Mouse (Mus musculus) frontal cortex, adult (tissue): ENCODE results near the gene Pax8.
A peak's percentile ranks its signal among the peaks of the same experiment; 100 is the strongest.

Experiments used
- ATAC-seq: cut with Nextera tagmentation; 2 replicates; pipeline ENCODE4 v1.9.2; 2017; ENCODE audit warnings: mild to moderate bottlenecking, moderate library complexity, mixed read lengths; ENCODE audit not compliant: low TSS enrichment

The Pax8 gene

DNA sequence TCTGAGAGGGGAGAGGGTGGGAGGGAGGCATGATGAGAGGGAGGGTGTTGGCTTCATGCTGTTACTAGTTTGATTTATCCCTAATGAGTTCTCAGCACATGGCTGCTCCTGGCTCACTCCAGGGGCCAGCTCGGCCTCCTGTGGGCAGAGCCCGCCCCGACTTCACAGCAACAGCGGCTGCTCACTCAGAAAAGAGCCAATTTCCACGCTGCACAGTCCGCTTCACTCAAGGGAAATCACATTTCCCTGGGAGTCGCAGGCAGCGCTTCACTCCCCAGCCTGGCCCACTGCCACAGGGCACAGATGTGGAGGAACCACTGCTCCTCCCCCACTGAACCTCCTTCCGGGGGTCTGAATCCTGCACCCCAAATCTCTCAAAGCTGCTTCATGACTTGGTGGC lies 58.7 kb downstream of the Pax8 start:
- no peak for ATAC-seq

GRCm38 (mm10) chr2:24413677-24414076 lies 61.7 kb downstream of the Pax8 start:
- ATAC-seq: no peak

GRCm38 (mm10) chr2:24413172-24413571 lies 62.2 kb downstream of the Pax8 start:
- no peak for ATAC-seq

DNA sequence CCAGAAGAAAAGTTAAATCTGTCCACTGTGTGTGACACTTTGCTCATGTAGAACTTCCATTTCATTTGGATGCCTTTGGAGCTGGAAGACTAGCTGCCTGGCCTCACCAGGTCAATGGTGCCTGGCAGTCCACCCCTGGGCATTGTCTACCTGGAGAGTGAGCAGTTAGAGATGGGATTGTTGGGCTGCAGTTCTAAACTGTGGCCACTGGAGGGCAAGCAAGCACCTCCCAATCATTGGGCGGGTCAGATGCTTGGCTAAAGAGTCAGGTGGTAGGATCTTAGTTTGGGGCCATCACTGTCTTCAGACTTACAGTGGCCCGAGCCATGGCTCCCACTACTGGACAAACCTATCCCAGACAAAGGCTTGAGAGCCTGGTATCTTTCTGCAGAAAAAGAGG lies 66.2 kb downstream of the Pax8 start:
- peak; percentile 64 for ATAC-seq

DNA sequence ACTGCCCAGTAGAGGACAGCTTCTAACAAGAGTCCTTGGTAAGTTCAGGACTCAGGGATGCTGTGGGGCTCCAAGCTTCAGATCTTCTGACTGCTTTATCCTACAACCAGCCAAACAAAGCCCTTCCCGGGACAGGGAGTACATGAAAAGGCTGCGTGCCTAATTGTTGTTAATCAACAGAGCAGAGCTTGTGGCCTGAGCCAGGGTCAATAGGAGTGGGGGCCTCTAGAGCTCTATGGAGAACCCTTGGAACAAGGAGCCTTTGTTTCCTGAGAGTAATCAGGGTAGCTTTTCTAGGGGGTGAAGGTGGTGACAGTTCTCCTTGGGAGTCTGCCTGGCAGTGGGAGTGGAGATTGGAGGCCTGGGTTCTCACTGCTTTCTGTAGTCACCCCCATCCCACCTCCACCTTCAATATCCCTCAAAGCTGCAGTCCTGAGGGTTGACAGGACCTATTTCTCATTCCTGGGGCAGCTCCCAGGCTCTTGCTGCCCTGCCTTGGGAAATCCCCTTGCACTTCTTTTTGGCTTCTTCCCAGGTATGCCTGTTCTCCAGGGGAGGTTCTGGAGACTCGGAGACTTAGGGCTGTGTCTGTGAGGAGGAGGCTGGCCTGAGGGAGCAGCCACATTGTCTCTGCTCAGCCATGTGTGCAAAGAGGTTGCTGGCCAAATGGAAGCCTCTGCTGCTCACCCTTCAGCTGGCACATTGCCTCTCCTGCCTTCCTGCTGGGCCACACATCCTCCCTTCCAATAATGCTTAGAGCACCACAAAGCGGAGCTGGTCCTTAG lies 67.5 kb downstream of the Pax8 start:
- 0 out of 2 replicates have a peak, but pooled peaks have one; percentile 17 for ATAC-seq

DNA sequence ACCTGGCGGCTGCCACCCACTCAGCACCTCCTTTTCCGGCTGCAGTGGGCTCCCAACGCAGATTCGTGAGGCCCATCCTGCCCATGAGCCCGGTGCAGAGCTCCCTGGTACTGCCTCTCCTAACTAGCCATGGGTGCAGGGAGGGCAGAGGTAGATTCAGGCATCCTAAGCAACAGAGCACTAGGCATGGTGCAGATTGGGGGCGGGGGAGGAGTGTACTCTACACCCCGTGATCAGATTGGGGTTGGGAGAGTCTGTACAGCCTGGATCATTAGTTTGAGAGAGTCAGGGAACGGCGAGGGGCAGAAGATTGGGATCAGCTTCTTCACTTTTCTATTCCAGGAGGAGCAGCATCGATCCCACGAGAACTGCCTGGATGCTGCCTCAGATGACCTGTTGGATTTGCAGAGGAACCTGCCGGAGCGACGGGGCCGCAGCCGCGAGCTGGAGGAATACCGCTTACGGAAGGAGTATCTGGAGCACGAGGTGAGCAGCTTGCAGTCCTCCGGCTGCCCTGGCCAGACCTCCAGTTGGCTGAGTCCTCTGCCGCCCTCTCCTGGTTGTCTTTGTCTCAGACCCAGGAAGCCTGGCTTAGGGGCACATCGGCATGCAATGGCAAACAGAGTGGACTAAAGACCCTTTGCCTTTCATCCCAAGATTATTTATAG lies 69.9 kb downstream of the Pax8 start:
- ATAC-seq: peak; percentile 78

- no peak for ATAC-seq
These were observed 74.7 kb downstream of the Pax8 start for GRCm38 (mm10) chr2:24400711-24401110.

DNA sequence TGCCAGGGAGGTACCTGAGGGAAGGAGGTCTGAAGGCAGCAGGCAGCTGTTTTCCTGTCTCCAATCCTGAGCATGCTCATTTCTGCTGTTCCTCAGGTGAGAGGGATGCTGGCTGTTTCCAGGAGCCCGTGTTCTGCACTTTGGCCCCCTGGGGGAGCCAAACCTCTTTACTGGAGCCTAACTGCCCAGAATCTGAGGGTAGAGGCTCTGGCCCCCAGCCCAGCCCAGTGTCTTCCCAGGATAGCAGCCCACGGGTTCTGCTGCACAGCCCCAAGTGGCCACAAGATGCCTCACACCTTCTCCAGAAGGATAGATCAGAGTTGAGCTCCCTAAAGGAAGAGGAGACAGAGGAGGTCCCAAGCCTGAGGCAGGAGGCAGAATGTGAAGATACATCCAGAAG lies 78.3 kb downstream of the Pax8 start:
- ATAC-seq: no peak

DNA sequence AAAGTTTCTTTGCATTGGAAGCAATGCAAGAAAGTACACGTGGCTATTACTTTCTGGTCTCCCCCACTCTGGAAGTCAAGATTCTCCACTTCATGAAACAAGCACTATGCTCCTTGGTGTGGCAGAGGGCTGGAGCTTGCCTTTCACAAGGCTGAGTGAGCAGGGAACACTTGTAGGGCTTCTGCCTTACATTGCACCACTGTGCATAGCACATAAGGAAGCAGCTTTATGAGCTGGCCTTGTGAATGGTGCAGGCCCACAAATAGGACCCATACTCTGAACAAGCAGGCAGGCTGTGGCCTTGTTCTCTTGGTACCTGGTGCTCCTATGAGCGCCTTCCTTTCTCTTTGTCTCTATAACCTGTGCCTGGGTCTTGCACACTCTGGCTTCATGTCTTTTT lies 82.1 kb downstream of the Pax8 start:
- no peak for ATAC-seq

DNA sequence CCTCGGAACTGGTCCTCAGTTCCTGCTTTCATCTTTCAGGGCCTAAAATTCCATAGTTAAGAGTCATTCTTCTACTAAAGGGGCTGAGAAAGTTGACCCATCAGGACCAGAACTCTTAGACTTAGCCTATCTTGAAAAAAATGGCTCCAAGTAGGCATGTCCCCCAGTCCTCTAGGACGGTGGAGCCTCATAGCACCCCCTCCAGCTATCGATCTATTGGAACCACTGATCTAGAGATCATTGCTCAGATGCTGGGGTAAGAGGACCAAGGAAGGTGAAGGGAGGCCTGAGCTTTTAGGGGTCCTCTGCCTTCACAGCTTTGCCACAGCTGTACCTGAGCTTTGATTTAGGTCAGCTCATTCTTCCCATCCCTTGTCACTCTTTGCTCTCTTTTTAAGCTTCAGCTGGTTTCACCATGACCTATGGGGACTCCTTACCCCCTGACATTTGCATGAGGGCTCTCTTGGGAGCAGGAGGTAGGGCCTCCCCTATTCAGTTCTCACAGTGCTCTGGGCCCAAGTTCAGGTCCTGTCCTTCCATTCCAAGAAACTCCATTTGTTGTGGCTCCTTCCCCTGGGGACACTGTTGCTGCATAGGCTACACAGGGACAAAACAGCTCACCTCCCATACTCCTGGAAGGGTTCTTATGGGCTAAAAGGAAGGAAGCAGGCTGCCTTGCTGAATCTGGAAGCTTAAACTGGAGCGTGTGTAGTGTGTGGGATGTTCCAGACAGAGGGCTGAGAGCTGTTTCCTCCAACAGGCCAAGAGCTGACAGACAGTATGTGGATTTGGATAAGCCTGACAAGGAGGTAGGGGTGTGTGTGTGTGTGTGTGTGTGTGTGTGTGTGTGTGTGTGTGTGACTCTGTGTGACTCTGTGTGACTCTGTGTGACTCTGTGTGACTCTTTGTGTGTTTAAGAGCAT lies 87.8 kb downstream of the Pax8 start:
- peak; percentile 99 for ATAC-seq

DNA sequence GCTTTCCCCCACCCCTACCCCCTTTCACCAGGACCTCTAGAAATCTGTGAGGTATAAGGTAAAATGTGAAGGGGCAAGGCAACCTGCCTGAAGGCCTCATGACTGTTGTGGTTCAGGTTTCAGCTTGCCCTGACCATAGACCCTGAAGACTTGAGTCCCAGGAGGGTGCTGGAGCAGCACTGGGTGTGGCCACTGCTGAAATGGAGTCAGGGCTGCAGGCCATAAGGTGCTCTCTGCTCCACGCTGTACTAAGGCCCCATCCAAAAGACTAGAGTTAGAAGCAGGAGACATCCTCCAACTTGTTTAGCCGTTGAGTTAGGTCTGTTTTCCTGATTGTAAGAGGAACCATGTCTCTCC lies 88.5 kb downstream of the Pax8 start:
- ATAC-seq: no peak

DNA sequence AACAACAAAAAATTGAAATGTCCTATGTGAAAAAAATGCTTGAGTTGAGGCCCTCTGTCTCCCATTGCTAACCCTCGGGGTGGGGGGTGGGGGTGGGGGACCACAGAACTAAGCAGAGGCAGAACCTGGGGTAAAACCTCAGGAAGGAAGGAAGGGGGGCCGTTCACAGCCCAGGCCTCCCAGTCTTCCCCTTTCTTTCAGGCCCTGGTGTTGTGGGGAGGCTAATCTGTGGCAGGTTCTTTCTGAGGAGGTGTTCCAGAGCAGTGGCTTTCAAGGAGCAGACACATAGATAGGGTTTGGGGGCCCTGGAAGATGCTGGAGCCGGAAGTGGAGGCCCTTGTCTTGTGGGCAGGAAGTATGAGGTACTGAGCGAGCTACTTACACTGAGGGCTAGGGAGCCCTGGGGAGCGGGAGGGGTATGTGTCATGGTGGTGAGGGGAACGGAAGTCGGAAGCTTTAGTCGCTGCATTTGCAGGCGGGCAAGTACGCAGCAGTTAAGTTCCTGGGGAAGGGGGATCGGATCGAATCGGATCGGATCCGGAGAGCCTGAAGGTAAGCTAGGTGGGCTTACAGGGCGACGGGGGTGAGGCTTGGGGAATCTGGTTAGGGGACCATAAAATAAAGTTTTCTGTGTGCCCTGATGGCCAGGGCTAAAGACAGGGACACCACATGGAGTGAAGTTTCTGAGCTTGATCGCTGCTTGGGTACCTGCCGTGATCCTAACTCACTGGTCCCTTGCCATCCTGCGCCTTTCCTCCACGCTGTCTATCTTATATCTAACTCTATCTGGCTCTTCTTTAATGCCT lies 89.0 kb downstream of the Pax8 start:
- ATAC-seq: no peak

GRCm38 (mm10) chr2:24385111-24385961 lies 90.1 kb downstream of the Pax8 start:
- ATAC-seq: no peak

DNA sequence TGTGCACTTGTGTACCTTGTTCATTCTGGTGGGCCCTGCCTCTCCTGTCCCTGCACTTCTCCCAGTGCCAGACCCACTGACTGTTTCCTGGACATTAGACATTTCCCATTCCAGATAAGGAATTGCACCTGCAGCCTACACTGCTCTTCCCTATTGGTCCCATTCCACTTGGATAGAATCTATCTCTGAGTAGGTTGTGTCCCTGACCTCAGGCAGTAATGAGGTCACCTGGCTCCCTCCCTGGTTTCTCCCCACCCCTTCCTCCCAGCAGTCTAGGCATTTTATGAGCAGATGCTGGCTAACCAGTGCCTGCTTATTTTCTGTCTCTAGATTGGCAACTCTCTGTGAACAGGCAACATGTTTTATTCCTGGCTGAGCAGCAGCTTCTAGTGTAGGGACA lies 91.0 kb downstream of the Pax8 start:
- no peak for ATAC-seq

DNA sequence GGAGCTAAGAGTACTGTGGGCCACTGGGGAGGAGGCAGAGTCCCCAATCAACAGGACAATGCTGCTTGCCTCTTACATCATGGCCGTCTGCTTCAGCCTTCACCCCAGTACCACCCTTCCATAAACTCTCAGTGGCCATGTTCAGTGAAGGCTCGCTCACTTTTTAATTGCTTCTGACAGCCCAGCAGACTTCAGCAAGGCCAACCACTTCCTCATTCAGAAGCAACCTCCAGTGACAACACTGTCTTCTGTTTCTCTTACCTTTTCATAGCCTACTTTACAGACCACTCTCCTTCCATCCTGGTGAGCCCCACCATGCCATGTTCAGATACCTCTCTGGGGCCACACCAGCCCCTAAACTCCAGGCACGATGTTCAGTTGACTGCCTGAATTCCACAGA lies 91.8 kb downstream of the Pax8 start:
- ATAC-seq: no peak

DNA sequence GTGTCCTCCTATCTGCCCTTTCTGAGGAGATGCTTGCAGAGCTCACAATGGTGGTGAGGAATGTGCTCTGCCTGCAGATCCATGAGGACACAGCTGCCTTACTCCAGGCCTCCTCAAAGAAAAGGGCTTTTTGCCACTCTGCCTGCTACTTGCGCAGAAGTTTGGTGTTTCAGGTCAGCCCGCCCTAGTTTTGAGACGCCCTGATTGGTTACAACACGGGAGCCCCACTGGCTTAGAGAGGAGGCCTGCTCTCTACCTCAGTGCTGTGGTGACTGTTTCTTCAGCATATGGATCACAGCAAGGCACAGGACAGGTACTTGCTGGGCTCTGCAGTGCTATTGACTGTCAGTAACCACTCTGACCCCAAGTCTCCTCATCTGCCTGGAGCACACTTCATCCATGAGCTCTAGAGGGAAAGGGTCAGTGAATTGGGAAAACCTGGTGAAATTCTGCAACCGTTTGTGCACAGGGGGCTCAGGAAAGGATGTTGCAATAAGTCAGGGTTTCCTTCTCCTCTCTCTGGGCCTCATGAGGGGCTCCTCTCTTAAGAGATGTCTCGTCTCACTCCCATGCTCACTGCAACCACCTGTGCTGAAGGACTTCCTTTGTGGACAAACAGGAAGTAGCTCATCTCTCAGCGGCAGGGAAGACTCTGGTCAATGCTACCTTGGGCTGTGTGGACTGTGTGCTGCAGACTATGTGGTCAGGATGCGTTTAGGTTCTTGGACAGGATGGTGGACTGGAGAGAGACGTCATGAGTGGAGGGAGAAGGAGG lies 92.8 kb downstream of the Pax8 start:
- ATAC-seq: no peak

DNA sequence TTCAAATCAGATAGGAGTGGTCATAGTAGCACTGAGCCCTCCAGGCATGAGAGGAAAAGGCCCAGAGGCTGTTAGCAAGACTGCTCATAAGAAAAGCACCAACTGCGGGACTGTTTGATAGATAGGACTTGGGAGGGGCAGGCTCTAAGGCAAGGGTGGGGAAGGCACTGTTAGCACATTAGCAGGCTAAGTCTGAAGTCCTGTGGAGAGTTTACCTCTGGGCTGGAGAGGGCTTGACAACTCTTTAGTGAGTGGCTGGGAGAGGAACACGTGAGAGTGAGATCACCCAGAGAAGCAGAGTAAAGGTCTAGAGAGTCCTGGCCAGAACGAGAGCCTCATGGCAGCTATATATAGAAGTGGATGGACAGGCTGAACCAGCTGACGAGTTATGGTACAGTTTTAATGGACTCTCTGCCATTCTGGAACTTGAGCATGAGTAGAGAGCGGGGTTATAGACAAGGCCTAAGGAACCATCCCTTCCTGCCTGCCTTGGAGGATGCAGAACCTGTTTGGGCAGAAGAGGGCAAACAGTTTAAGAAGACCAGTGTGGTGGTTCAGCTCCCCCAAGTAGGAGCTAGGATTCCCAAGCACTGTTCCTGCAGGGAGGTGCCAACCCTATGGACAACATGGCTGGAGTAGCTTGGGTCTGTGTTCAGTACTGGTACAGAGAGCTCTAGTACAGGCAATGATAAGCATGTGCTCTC lies 96.5 kb downstream of the Pax8 start:
- ATAC-seq: no peak
